ENCODE assay signal across 7 mouse cellular contexts in genomic region chr2:43674098-43674497, GRCm38 (mm10).
"Had no signal": no experiment of that assay in that cellular context is flagged by ENCODE, and none has a peak within 500 bp of the region (broad histone marks: within the 10 kb centered on the region; RNA-seq: fewer than 3 reads in every experiment).

No protein-coding gene starts in this region.

- H3K36me3 ChIP-seq: liver, embryonic 13.5 days; liver, embryonic 15.5 days; lung, embryonic 15.5 days; midbrain, embryonic 12.5 days had no signal

- H3K9me3 ChIP-seq: liver, embryonic 13.5 days; liver, embryonic 15.5 days; lung, embryonic 15.5 days; megakaryocyte, embryonic 14.5 days; midbrain, embryonic 12.5 days had no signal

- H3K4me3 ChIP-seq: liver, embryonic 13.5 days; liver, embryonic 15.5 days; lung, embryonic 15.5 days; megakaryocyte, embryonic 14.5 days; midbrain, embryonic 12.5 days had no signal

- H3K9ac ChIP-seq: liver, embryonic 13.5 days; liver, embryonic 15.5 days; liver, postnatal 0 days; lung, embryonic 15.5 days; midbrain, embryonic 12.5 days had no signal

- H3K4me1 ChIP-seq: liver, embryonic 13.5 days; liver, embryonic 15.5 days; lung, embryonic 15.5 days; megakaryocyte, embryonic 14.5 days; midbrain, embryonic 12.5 days had no signal

- H3K27ac ChIP-seq: liver, embryonic 13.5 days; liver, embryonic 15.5 days; lung, embryonic 15.5 days; macrophage; midbrain, embryonic 12.5 days had no signal

- H3K27me3 ChIP-seq: liver, embryonic 13.5 days; liver, embryonic 15.5 days; lung, embryonic 15.5 days; megakaryocyte, embryonic 14.5 days; midbrain, embryonic 12.5 days had no signal

- H3K4me2 ChIP-seq: liver, embryonic 13.5 days; liver, embryonic 15.5 days; lung, embryonic 15.5 days; midbrain, embryonic 12.5 days had no signal
